Mouse (Mus musculus) gastrocnemius, postnatal 10 days (tissue): ENCODE data around the gene Pif1. TPM values are rescaled to one million over a fixed set of nuclear protein-coding genes. Genes with fewer than 3 reads are reported as not detected.

Source experiments
- DNase-seq: peaks from one replicate; pipeline ENCODE4 v3.0.0; 2021; ENCODE audit warnings: mixed read lengths
- total RNA-seq, 2 experiments: library from RNA; stranded (reverse); gene quantifications; 2 replicates each; pipeline ENCODE4 v1.2.3; 2021

Gene Pif1
- total RNA-seq, 2 experiments from 2014 or later, result 0.92 to 1.4 TPM

GRCm38 (mm10) chr9:65640838-65641410, 54.0 kb downstream of the Pif1 start:
- DNase-seq, result no peak

- DNase-seq, result no peak
These were observed 54.6 kb downstream of the Pif1 start for GRCm38 (mm10) chr9:65641446-65642052.

- DNase-seq, result no peak
These were observed 55.6 kb downstream of the Pif1 start for GRCm38 (mm10) chr9:65642546-65642945.

GRCm38 (mm10) chr9:65644960-65645359, 58.0 kb downstream of the Pif1 start:
- no peak for DNase-seq

Other genes starting within 250 kb of the Pif1 start
- 10 to 100 TPM; 11.2 to 13.9 TPM for gene Pdcd7, start 241.1 kb upstream of the Pif1 start, total RNA-seq
- 1 to 10 TPM in 1 of 2 experiments, under 1 TPM in 1; 0.52 to 1.1 TPM for gene Ubap1l, start 226.1 kb upstream of the Pif1 start, total RNA-seq
- gene Kbtbd13, start 195.5 kb upstream of the Pif1 start, total RNA-seq, result 10 to 100 TPM in 1 of 2 experiments, 1 to 10 TPM in 1; 8.9 to 10.7 TPM
- 10 to 100 TPM in 1 of 2 experiments, 1 to 10 TPM in 1; 7.2 to 11.5 TPM for gene Rasl12, start 188.7 kb upstream of the Pif1 start, total RNA-seq
- gene Slc51b, start 164.2 kb upstream of the Pif1 start, total RNA-seq, result not detected
- 1 to 10 TPM; 6.6 to 7.1 TPM for gene Mtfmt, start 151.4 kb upstream of the Pif1 start, total RNA-seq
- gene Spg21, start 126.2 kb upstream of the Pif1 start, total RNA-seq, result 10 to 100 TPM; 48.1 to 59.8 TPM
- gene Ankdd1a, start 67.0 kb upstream of the Pif1 start, total RNA-seq, result not detected
- gene Plekho2, start 7.1 kb upstream of the Pif1 start, total RNA-seq, result 10 to 100 TPM; 11.4 to 17.3 TPM
- gene Rbpms2, start 42.5 kb downstream of the Pif1 start, total RNA-seq, result 1 to 10 TPM; 2.4 to 4.0 TPM
- 100 to 1,000 TPM; 248 to 260 TPM for gene Oaz2, start 80.8 kb downstream of the Pif1 start, total RNA-seq
- gene Zfp609, start 240.4 kb downstream of the Pif1 start, total RNA-seq, result 10 to 100 TPM; 23.0 to 28.2 TPM